Mouse (Mus musculus): ENCODE measurements at regions not wholly inside any gene's neighbourhood (a gene's known extent, or its start where the extent isn't known, plus 50 kb on each side); places are given as distances from the start of the nearest gene placed in this dataset.

DNA sequence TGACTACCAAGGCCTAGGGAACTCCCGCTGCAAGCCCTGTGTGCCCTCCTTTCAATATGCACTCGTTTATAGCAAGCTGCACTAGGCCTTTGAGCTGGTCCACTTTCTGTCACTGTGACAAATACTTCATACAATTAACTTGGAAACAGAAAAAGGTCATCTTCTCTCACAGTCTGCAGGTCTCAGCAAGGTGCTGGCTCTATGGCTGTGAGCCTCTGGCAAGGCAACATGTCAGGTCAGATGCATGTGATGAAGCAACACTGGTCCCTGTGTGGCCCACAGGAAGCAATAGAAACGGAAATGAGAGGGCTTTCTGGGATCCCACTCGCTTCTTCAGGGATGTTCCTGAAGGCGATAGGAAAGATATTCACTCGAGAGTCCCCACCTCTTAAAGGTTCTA is 245.9 kb upstream of the Zmiz1 start:
- Histone ChIP-seq H3K36me3 (no peaks in the 10 kb centered on the region), H3K27me3 (no peaks in the 10 kb centered on the region), H3K4me2 (no peak overlapping the region), H3K9ac (no peak overlapping the region), H3K9me3 (replicated peaks) (no peaks in the 10 kb centered on the region), H3K4me3 (replicated peaks) (no peak overlapping the region), H3K4me1 (peaks cover 20% of the 10 kb centered on the region), H3K27ac (no peak overlapping the region)
- ATAC-seq (replicated peaks; ENCODE audit: low FRiP score): no peak
- 75% methylated on average over 6 of the region's 6 CpGs for WGBS

GRCm38 (mm10) chr14:25223091-25223490 is 235.9 kb upstream of the Zmiz1 start:
- Histone ChIP-seq H3K9ac (no peak overlapping the region), H3K4me3 (replicated peaks) (no peak overlapping the region), H3K27me3 (no peaks in the 10 kb centered on the region), H3K36me3 (no peaks in the 10 kb centered on the region), H3K27ac (no peak overlapping the region), H3K4me1 (peaks cover 49% of the 10 kb centered on the region), H3K4me2 (no peak overlapping the region), H3K9me3 (replicated peaks) (no peaks in the 10 kb centered on the region)
- no peak for ATAC-seq (replicated peaks; ENCODE audit: low FRiP score)
- 41% methylated on average over 1 of the region's 1 CpGs for WGBS

GRCm38 (mm10) chr14:25225214-25225613 is 233.8 kb upstream of the Zmiz1 start:
- Histone ChIP-seq H3K9ac (no peak overlapping the region), H3K4me3 (replicated peaks) (no peak overlapping the region), H3K9me3 (replicated peaks) (no peaks in the 10 kb centered on the region), H3K27ac (peak overlapping the region; percentile 93), H3K4me2 (no peak overlapping the region), H3K36me3 (no peaks in the 10 kb centered on the region), H3K27me3 (no peaks in the 10 kb centered on the region), H3K4me1 (peaks cover 66% of the 10 kb centered on the region)
- WGBS: 56% methylated on average over 3 of the region's 3 CpGs
- no peak for ATAC-seq (replicated peaks; ENCODE audit: low FRiP score)

- Histone ChIP-seq H3K4me3 (replicated peaks) (no peak overlapping the region), H3K27me3 (no peaks in the 10 kb centered on the region), H3K36me3 (no peaks in the 10 kb centered on the region), H3K9me3 (replicated peaks) (no peaks in the 10 kb centered on the region), H3K4me2 (peak overlapping the region; percentile 48), H3K9ac (0 out of 2 replicates have a peak overlapping the region, but pooled peaks have one; percentile 1), H3K4me1 (peaks cover 66% of the 10 kb centered on the region), H3K27ac (peak overlapping the region; percentile 93)
- ATAC-seq (replicated peaks; ENCODE audit: low FRiP score): peak; percentile 87
- 7% methylated on average over 11 of the region's 11 CpGs for WGBS
Measured at GRCm38 (mm10) chr14:25226155-25226839, 232.7 kb upstream of the Zmiz1 start.

GRCm38 (mm10) chr14:25226840-25227506 is 232.0 kb upstream of the Zmiz1 start:
- peak overlapping the region; percentile 48 for H3K4me2 ChIP-seq
- no peaks in the 10 kb centered on the region for H3K27me3 ChIP-seq
- 0 out of 2 replicates have a peak overlapping the region, but pooled peaks have one; percentile 1 for H3K9ac ChIP-seq
- WGBS: 31% methylated on average over 7 of the region's 7 CpGs
- H3K9me3 ChIP-seq (replicated peaks): no peaks in the 10 kb centered on the region
- H3K27ac ChIP-seq: peak overlapping the region; percentile 93
- H3K36me3 ChIP-seq: no peaks in the 10 kb centered on the region
- H3K4me1 ChIP-seq: peaks cover 71% of the 10 kb centered on the region
- H3K4me3 ChIP-seq (replicated peaks): no peak overlapping the region
- peak; percentile 28 for ATAC-seq (replicated peaks; ENCODE audit: low FRiP score)

GRCm38 (mm10) chr14:25228321-25229047 is 230.5 kb upstream of the Zmiz1 start:
- 76% methylated on average over 13 of the region's 13 CpGs for WGBS
- no peak overlapping the region for H3K9ac ChIP-seq
- no peak for ATAC-seq (replicated peaks; ENCODE audit: low FRiP score)
- no peaks in the 10 kb centered on the region for H3K27me3 ChIP-seq
- H3K4me1 ChIP-seq: peaks cover 66% of the 10 kb centered on the region
- no peaks in the 10 kb centered on the region for H3K9me3 ChIP-seq (replicated peaks)
- no peak overlapping the region for H3K4me2 ChIP-seq
- H3K4me3 ChIP-seq (replicated peaks): no peak overlapping the region
- H3K36me3 ChIP-seq: no peaks in the 10 kb centered on the region
- H3K27ac ChIP-seq: peak overlapping the region; percentile 93

DNA sequence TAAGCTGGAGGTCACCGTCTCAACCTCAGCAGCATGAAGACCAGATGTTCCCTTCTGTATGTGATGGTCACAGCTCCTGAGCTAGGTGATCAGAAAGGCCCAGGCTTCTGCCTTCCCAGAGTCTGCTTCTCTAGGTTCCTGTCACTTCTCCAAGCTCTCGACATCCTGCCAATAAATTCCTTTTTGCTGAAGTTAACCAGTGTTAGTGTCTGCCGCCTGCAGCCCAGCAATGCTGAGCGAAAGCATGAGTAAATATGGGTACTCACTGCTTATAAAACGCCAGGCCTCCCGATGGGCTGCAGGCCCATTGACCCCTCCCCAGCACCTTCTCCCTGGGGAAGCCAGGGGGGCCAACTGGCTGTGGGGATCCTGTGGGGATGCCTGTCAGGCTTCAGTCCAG is 229.4 kb upstream of the Zmiz1 start:
- WGBS: 47% methylated on average over 6 of the region's 6 CpGs
- Histone ChIP-seq H3K4me3 (replicated peaks) (no peak overlapping the region), H3K36me3 (no peaks in the 10 kb centered on the region), H3K4me1 (peaks cover 59% of the 10 kb centered on the region), H3K4me2 (no peak overlapping the region), H3K27ac (0 out of 2 replicates have a peak overlapping the region, but pooled peaks have one; percentile 93), H3K9me3 (replicated peaks) (no peaks in the 10 kb centered on the region), H3K9ac (no peak overlapping the region), H3K27me3 (no peaks in the 10 kb centered on the region)
- no peak for ATAC-seq (replicated peaks; ENCODE audit: low FRiP score)

DNA sequence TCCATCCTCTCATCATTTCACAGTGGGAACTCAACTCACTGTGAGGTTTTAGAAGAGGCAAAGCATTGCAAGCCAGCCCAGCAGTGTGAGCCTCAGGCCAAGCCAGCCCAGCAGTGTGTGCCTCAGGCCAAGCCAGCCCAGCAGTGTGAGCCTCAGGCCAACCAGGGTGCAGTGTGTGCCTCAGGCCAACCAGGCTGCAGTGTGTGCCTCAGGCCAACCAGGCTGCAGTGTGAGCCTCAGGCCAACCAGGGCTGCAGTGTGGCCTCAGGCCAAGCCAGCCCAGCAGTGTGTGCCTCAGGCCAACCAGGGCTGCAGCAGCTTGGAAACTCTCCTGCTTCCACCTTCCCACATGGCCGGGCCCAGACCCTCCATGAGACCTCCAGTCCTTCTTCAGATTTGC is 227.1 kb upstream of the Zmiz1 start:
- peak; percentile 76 for ATAC-seq (replicated peaks; ENCODE audit: low FRiP score)
- Histone ChIP-seq H3K4me3 (replicated peaks) (no peak overlapping the region), H3K4me1 (peaks cover 39% of the 10 kb centered on the region), H3K27ac (peak overlapping the region; percentile 48; the same call in 1 of the 2 replicates), H3K36me3 (no peaks in the 10 kb centered on the region), H3K27me3 (no peaks in the 10 kb centered on the region), H3K4me2 (no peak overlapping the region), H3K9ac (no peak overlapping the region), H3K9me3 (replicated peaks) (no peaks in the 10 kb centered on the region)
- WGBS: 56% methylated on average over 1 of the region's 1 CpGs

DNA sequence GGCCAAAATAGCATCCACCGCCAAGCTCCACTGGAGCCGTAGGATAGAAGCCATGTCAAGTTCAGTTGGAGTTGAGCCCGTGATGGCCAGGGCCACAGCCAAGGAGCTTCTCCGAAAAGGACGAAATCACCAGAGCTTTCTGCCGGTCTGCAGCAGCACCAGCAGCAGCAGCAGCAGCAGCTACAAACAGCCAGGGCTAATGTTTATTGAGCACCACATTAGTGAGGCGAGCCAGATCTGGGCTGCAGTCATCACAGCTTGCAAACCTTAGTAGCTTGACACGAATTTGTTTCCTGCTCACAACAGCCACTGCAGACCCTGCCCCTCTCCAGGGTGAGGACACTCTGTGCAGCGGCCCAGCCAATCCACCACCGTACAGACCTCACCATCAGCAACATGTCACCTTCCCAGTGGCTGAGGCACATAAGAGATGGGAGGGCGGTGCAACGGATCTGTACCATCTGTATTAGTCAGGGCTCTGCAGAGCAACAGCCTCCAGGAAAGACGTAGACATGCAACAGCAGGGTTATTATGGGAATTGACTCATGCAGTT is 222.5 kb upstream of the Zmiz1 start:
- no peak for ATAC-seq (replicated peaks; ENCODE audit: low FRiP score)
- Histone ChIP-seq H3K4me1 (peaks cover 24% of the 10 kb centered on the region), H3K27ac (no peak overlapping the region), H3K36me3 (no peaks in the 10 kb centered on the region), H3K4me2 (no peak overlapping the region), H3K9ac (no peak overlapping the region), H3K4me3 (replicated peaks) (no peak overlapping the region), H3K9me3 (replicated peaks) (no peaks in the 10 kb centered on the region), H3K27me3 (no peaks in the 10 kb centered on the region)
- 63% methylated on average over 13 of the region's 13 CpGs for WGBS

DNA sequence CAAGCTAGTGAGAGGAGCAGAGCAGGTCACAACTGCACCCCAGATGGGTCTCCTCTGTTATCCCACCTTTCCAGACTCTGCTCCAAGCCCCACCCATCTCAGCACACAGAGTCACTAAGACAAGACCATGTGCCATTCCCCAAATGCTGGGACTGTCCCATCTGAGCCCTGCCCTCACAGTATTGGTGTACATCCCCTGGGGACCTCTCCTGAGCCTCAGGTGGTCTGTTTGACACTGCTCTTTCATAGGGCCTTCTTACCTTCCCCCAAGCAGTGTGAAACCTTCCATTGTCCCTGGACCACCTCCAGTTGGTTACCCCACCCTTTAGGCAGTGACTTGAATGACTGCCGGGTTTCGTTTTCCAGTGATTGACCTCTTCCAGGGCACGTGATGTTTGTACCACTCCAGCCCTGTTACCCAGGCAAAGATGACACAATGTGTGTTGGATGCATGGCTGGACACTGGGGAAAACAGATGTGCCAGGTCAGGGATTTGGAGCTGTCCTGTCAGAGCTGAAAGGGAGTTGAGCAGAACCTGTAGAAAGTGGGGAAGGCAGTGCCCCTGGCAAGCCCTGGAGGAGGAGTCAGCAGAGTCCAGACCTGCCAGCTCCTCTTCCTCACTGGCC is 219.5 kb upstream of the Zmiz1 start:
- peaks cover 29% of the 10 kb centered on the region for H3K4me1 ChIP-seq
- no peaks in the 10 kb centered on the region for H3K27me3 ChIP-seq
- H3K9me3 ChIP-seq (replicated peaks): no peaks in the 10 kb centered on the region
- no peak overlapping the region for H3K9ac ChIP-seq
- H3K4me2 ChIP-seq: no peak overlapping the region
- WGBS: 26% methylated on average over 3 of the region's 3 CpGs
- ATAC-seq (replicated peaks; ENCODE audit: low FRiP score): peak; percentile 63; the same call in 1 of the 2 replicates
- no peaks in the 10 kb centered on the region for H3K36me3 ChIP-seq
- 0 out of 2 replicates have a peak overlapping the region, but pooled peaks have one; percentile 3 for H3K27ac ChIP-seq
- no peak overlapping the region for H3K4me3 ChIP-seq (replicated peaks)

- Histone ChIP-seq H3K4me1 (peaks cover 29% of the 10 kb centered on the region), H3K27ac (peak overlapping the region; percentile 59), H3K4me2 (no peak overlapping the region; the same call in 1 of the 2 replicates), H3K4me3 (replicated peaks) (no peak overlapping the region), H3K9ac (no peak overlapping the region), H3K9me3 (replicated peaks) (no peaks in the 10 kb centered on the region), H3K36me3 (no peaks in the 10 kb centered on the region), H3K27me3 (no peaks in the 10 kb centered on the region)
- WGBS: 43% methylated on average over 5 of the region's 5 CpGs
- no peak for ATAC-seq (replicated peaks; ENCODE audit: low FRiP score)
Measured at GRCm38 (mm10) chr14:25242753-25243152, 216.2 kb upstream of the Zmiz1 start.

Data from kidney, embryonic 15.5 days (tissue).